Mouse (Mus musculus) kidney, adult 8-10 months (tissue): ENCODE measurements around the gene Nalcn.
"Not testable (repeated sequence)": the region's sequence is repeated elsewhere in the genome, so short reads cannot be mapped to it uniquely, and the experiment has no call there.

Source experiments
- DNase-seq, 2 experiments: peaks; one replicate each; pipeline ENCODE4 v3.0.0; 2022

Gene Nalcn

DNA sequence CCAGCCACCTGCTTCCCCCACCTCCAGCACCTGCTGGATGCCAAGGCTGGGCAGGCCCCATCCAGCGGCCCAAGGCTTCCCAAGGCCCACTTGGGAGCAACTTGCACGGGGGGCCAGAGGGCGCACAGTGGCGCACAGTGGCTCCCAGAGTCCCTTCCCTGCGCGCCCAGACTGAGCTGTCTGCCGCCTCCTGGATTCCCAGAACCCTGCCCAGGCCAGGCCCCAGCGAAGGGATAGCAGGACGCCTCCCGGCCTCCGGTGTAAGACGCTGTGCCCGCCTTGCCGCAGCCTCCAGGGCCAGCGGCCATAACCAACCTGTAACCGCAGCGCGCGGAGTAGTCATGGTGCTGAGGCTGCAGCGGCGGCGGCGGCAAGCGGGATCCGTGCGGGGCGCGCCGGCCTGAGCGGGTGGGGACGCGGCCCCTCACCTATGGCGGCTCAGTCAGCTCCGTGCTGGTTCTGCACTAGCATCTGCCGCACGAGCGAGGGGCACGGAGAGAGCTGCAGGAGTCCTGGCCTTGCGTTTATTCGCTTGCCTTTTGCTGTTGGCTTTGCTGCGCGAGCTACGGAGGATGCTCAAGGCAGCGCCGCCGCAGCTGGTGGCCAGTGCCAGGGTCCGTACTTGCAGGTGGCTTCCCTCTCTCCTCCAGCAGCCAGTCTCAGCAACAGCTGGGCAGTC, at the start of gene Nalcn:
Gene Nalcn, minus strand, starts transcription at position 644 of the 679 bp plus-strand sequence.
- DNase-seq: no peak

- DNase-seq: not testable (repeated sequence)
Measured at GRCm38 (mm10) chr14:123671076-123671475, 44.1 kb upstream of the Nalcn start.

DNA sequence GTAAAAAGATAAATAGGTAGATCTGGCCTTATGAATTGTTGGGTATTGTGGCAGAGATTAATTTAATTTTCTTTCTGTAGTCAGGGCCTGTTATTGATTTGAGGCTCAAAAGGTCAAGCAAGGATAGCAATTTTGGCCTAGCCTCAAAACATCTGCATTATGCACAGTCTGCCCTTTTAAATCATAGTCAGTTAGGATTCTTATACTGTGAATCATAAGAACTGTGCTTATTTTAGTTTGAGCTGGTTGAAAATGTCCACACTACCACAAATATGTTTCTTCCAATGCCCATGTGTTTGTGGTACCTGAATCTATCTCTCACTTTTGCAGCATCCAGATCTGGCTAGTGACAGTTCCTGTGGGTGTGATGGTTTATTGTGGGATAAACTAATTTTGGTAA, 37.5 kb upstream of the Nalcn start:
- DNase-seq: no peak

DNA sequence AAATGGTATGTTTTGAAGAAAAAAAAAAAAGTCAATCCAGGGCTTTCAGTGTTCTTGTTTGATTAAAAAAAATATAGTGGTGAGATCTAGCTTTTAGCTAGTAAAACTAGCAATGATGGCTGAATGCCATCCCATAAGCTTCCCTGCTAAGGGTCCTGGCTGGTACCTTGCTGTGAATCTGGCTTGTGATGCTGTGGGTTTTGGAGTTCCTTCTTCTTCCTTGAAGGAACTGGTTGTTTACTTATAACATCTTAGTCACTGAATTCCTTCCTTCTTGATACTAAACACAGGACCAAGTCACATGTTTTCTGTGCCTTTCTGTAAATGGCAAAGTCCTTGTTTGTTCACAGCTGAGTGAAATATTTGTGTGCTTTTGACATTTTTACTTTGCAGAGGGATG, 36.3 kb upstream of the Nalcn start:
- no peak for DNase-seq

DNA sequence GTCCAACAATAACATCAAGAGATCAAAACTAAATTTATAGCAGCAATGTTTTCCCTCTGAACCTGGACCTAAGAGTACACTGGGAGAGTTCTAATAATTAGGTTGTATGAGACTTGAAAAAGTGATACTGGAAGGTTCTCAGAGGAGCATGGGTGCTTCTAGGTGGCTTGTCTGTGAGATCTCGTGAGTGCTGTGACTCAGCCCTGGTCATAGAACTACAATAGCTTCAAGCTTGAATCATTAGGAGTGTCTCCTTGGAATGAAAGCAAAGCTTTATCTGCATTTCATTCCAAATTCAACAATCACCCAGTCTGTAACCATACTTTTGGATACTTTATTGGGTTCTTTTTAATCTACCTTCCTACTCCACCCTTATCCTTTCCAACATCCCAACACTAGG, 35.4 kb upstream of the Nalcn start:
- DNase-seq: no peak

DNA sequence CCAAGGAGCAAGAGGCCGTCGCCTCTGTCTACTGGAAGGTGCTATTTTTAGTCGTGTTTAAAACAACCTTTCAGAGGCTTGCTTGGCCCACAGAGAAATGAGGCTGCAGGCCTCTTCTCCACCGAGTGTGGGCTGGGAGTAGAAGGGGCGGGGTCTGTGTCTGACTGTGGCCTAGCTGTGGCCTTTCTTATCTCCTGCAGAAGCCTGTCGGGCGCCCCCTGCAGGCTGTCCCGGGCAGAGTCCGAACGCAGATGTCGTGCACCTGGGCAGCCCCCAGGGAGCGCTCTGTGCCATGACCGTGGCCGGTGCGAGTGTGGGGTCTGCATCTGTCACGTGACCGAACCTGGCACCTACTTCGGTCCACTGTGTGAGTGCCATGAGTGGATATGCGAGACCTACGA, 34.1 kb upstream of the Nalcn start:
- DNase-seq: peak; percentile 3 to 7

DNA sequence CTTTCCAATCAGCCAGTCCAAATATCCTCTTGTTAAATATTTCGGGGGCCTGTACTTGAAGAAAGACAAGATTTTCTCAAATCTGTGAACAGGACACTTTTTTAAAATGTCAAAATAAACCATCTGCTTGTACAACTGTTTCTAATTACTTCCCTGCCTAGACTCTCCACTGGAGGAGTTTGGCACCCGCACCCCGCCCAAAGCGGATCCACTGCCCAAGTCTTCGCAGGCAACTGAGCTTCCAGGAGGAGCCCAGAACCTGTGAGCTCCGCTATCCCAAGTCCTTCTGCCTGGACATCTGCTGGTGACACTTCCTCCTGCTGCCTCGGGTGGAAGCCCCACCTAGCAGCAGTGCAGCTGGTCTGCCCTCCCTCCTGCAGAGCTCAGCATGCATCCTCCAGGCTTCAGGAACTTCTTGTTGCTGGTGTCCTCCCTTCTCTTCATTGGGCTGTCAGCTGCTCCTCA, 33.0 kb upstream of the Nalcn start, which contains the start of gene Itgbl1:
Gene Itgbl1, plus strand, starts transcription at position 51 of the 465 bp plus-strand sequence.
- DNase-seq: no peak

- DNase-seq: no peak
Measured at GRCm38 (mm10) chr14:123627180-123627562, 227 bp upstream of the Nalcn start.

- no peak for DNase-seq
Measured at GRCm38 (mm10) chr14:123622969-123623368, 4.0 kb downstream of the Nalcn start.

- DNase-seq: no peak
Measured at GRCm38 (mm10) chr14:123595265-123595664, 31.7 kb downstream of the Nalcn start.

GRCm38 (mm10) chr14:123587412-123587811, 39.5 kb downstream of the Nalcn start:
- DNase-seq: no peak

DNA sequence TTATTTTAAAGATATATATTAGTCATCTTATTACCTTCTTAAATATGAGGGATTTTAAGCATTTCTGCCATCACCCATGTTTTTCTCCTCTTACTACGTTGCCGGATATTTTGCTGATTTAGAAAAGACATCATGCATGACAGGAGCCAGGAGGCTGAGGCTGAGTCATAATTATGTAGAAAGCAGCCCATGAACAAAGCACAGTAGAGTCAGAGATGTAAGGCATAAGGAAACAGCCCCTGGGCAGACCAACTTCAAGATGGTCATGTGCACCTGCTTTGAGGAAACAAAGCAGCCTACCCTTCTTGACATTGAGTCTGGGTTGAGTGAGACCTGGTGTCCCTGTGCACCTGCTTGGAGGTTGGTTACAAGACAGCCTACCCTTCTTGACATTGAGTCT, 44.5 kb downstream of the Nalcn start:
- DNase-seq: no peak

- DNase-seq: no peak
Measured at GRCm38 (mm10) chr14:123575356-123575755, 51.6 kb downstream of the Nalcn start.

GRCm38 (mm10) chr14:123574936-123575335, 52.0 kb downstream of the Nalcn start:
- no peak for DNase-seq

DNA sequence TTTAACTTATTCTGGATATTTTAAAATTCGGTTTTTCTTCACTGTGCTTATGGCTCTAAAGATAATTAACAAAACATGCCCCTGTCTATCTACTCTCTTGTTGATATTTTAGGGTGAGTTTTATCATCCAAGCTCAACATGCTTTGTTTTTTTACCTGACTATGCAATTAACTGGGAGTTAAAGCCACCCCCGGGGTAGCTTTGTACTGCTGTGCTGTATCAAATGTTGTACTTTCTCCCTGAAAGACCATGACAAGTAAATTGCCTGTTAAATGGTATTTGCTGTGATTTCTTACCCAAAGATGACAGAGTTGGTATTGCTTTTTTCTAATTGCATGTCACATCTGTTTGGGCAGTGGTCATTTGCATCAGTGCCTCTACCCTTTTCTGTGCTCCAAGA, 60.3 kb downstream of the Nalcn start:
- DNase-seq: no peak

DNA sequence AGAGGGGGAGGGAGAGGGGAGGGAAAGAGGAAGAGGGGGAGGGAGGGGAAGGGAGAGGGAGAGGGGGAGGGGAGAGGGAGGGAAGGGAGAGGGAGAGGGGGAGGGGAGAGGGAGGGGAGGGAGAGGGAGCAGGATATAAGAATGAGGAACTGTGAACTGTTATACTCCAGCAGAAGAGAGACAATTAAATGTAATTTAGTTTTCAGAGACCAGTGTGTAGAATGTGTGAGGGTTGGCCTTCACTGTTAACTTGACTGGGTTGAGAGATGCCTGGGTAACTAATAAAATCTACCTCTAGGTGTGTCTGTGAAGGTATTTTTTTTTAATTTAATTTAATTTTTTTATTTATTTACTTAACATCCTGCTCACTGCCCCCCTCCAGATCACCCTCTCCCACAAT, 71.4 kb downstream of the Nalcn start:
- DNase-seq: no peak

DNA sequence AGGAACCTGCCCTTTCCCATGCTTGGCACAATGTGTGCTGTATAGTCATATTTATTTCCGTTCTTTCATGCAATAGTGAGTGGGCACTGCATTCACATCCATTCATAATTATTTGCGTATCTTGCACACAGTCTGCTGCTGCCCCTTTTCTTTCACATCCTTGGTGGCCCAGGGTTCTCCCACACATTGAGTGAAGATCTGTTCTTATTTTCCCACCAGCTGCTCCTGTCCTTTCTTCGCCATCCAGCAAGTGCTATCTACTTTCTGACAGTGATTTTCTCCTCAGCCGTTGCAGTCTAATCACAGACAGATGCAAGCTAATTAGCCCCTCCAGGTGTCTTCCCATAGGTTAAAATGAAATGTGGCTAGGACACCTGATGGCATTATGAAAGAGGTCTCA, 72.0 kb downstream of the Nalcn start:
- DNase-seq: no peak

DNA sequence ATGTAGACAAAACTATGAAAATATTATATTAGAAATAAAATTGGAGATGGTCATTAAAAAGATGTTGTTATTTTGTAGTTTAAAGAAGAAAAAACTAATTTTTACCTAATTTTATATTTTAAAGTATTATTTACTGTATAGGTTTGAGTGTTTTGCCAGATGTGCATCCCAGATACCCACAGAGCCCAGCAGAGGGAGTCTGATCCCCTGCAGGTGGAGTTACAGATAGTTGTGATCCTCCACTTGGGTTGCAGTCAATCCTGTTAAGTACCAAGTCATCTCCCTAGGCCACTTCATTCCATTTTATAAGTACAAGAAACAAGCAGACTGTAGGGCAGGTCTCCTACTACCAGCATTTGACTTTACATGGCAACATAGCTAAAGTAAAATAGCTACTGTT, 84.6 kb downstream of the Nalcn start:
- no peak for DNase-seq

- DNase-seq: no peak
Measured at GRCm38 (mm10) chr14:123535636-123536035, 91.3 kb downstream of the Nalcn start.

DNA sequence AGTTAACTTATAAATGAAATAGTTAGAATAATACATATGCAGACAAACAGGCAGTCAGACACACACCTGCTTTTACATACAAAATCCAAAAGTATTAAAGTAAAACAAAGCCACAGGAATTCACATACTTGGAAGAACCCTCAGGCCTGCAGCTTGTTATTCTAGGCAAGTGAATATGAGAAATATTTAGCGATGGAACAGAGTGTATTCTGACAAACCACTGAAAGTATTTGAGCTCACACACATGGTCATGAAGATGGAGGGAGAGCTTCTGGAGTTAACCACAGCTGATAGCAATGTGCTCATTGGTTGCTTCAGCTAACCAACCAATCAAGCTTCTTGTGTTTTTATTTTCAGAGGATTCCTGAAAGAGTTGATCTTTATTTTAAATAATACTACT, 93.9 kb downstream of the Nalcn start:
- DNase-seq: no peak

DNA sequence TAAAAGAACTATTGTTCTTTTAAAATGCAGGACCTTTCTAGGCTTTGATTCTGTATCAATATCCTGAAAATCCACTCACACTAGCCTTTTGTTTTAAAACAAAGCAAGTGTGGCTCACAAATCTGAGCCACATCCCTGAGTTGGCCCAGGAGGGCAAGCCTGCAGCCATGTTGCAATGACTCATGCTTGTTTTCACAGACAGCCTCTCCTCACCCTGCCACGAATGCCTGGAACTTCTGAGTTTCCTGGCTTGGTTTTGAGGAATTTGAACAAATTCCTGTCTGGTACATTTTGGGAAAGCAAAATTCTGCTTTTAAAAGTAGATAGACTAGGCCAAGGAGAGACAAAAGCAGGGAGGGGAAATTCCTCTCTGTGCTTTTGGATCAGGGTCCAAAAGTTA, 95.7 kb downstream of the Nalcn start:
- DNase-seq: no peak

DNA sequence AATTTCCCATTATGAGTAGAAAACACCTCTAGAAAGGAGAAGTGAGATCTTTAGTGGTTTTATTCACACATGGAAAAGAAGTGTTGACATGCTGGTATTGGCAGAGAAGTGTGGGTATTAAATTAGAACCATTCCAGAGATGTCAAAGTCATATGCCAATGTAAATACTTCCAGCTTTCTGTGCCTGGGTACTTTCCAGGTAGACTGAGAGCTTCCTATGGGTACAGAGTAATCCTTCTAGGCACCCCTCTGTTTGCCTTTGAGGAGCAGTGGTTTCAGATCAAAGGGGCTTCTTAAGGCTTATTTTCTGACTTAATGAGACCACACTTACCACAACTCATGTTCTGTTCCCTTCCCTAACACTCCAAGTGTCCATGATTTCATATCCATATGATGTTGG, 97.8 kb downstream of the Nalcn start:
- no peak for DNase-seq

GRCm38 (mm10) chr14:123513376-123514141, 113.4 kb downstream of the Nalcn start:
- no peak for DNase-seq

DNA sequence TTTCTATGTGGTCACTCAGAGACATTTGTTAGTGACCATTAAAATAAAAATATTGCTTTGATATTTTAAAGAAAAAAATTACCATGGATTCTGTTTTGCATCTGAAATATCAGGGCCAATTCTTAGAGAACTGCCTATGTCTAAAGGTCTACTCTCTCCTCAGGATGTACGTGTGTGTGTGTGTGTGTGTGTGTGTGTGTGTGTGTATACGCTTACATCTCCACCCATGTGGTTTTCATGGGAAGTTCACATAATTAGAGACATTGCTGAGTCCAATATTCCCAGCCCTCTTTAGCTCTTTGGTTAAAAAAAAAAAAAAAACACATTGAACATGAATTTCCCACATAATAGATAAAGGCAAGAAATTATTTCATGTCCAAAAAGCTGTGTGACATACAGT, 114.0 kb downstream of the Nalcn start:
- DNase-seq: no peak
